Mouse (Mus musculus) erythroblast, embryonic 14.5 days (primary cell): ENCODE results near the gene Adamtsl4. TPM values are rescaled to one million over a fixed set of nuclear protein-coding genes. Genes with fewer than 3 reads are reported as not detected.

ENCODE experiments used
- H3K27me3 ChIP-seq: 2 replicates; pipeline ENCODE4 v1.6.1; 2012; ENCODE audit warnings: inconsistent platforms; ENCODE audit not compliant: control insufficient read depth
- H3K36me3 ChIP-seq: 2 replicates; pipeline ENCODE4 v1.6.1; 2012; ENCODE audit warnings: mild to moderate bottlenecking, inconsistent platforms; ENCODE audit not compliant: control insufficient read depth
- H3K4me1 ChIP-seq: 2 replicates; pipeline ENCODE4 v1.6.1; 2012; ENCODE audit warnings: inconsistent platforms; ENCODE audit not compliant: control insufficient read depth
- H3K4me3 ChIP-seq: replicated peaks from 2 replicates; pipeline ENCODE3; 2012; ENCODE audit warnings: moderate library complexity, mild to moderate bottlenecking, inconsistent platforms
- H3K9me3 ChIP-seq: 2 replicates; pipeline ENCODE4 v1.6.1; 2012; ENCODE audit warnings: low read length, inconsistent platforms, mixed read lengths; ENCODE audit not compliant: control insufficient read depth
- GATA1 ChIP-seq: IDR thresholded peaks from 2 replicates; pipeline ENCODE4 v1.6.1; 2012; ENCODE audit warnings: low read length, inconsistent platforms, mixed read lengths
- TAL1 ChIP-seq: IDR thresholded peaks from 3 replicates; pipeline ENCODE4 v1.6.1; 2012; ENCODE audit warnings: low read length, inconsistent platforms, mixed read lengths
- polyA plus RNA-seq: library from polyadenylated mRNA; stranded (reverse); fragments of >175 nt; gene quantifications from 2 replicates; pipeline ENCODE4 v1.2.3, GENCODE M21; 2012

Gene Adamtsl4
- polyA plus RNA-seq, result 0.22 TPM in 1 of 2 replicates, not detected in the other

DNA sequence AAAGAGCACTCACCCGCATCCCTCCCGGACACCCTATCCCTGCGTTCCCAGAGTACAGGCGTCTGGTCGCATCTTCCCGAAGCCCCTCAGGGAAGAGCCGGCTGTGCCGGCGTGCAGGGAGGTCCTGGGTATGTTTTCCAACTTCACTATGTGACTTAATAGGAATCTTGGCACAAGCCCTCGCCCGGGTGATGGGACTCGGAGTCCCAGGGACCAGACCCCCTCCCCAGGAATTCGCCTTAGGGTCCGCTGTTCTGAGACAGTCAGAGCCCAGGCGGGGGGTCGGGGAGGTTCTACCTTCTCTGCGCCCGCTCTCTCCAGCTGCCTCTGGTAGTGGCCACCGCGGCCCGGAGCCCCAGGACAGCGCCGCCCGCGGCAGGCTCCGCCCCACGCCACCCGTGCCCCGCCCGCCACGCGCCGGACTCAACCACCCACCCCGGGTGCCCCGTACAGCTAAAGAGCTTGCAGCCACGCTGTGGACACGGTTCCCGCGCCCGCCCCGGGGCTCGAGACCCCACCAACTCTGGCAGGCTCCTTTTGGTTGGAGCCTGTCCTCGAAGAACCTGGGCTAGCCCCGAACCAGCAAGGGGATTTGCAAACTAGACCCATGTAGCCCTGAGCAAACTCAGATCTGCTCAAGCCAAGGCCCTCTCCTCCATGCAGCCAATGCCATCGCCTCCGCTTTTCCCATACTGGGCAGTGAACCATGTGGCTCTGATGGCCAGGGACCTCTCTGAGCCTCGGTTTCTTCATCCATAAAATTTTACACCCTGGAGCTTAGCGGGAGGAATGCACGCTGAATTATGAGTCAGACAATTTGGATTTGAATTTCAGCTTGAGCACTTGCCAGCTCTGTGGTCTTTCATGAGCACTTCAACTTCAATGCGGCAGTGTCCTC, at the start of gene Adamtsl4:
Gene Adamtsl4, minus strand, starts transcription at position 394 of the 898 bp plus-strand sequence.
- Histone ChIP-seq H3K27me3 (peaks cover 38% of the 10 kb centered on the region), H3K36me3 (no peaks in the 10 kb centered on the region), H3K4me1 (peaks cover 20% of the 10 kb centered on the region), H3K4me3 (peak within 1 kb of the TSS; percentile 52), H3K9me3 (no peaks in the 10 kb centered on the region)
- TF ChIP-seq TAL1 (no peak), GATA1 (no peak)

GRCm38 (mm10) chr3:95735071-95735670, 47.5 kb upstream of the Adamtsl4 start:
- Histone ChIP-seq H3K36me3 (peaks cover 44% of the 10 kb centered on the region), H3K27me3 (no peaks in the 10 kb centered on the region), H3K9me3 (no peaks in the 10 kb centered on the region), H3K4me3 (no peak overlapping the region), H3K4me1 (peaks cover 43% of the 10 kb centered on the region)
- TF ChIP-seq TAL1 (no peak), GATA1 (no peak)

- Histone ChIP-seq H3K9me3 (no peaks in the 10 kb centered on the region), H3K36me3 (peaks cover 34% of the 10 kb centered on the region), H3K4me1 (peaks cover 38% of the 10 kb centered on the region), H3K27me3 (no peaks in the 10 kb centered on the region), H3K4me3 (no peak overlapping the region)
- TF ChIP-seq GATA1 (no peak), TAL1 (no peak)
These were observed 46.5 kb upstream of the Adamtsl4 start for GRCm38 (mm10) chr3:95734092-95734702.

- Histone ChIP-seq H3K9me3 (no peaks in the 10 kb centered on the region), H3K27me3 (no peaks in the 10 kb centered on the region), H3K4me3 (no peak overlapping the region), H3K4me1 (peaks cover 37% of the 10 kb centered on the region), H3K36me3 (peaks cover 24% of the 10 kb centered on the region)
- no peak for TF ChIP-seq TAL1
- TF ChIP-seq GATA1, result no peak
These were observed 45.2 kb upstream of the Adamtsl4 start for GRCm38 (mm10) chr3:95732744-95733521.

DNA sequence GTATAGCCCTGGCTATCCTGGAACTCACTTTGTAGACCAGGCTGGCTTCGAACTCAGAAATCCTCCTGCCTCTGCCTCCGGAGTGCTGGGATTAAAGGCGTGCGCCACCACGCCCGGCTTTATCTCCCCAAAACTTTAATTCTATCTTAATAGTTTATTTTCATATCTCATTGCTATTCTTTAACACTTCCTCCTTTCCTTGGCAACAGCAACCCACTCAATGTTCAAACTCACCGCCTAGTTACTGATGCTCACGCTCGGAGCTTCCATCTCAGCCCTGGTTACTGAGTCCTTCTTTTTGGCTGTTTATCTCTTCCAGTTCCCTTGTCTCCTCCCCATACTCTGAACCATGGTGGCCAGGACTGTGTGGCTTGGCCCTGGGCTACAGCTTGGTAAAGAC, 44.6 kb upstream of the Adamtsl4 start:
- Histone ChIP-seq H3K4me1 (peaks cover 37% of the 10 kb centered on the region), H3K9me3 (no peaks in the 10 kb centered on the region), H3K27me3 (no peaks in the 10 kb centered on the region), H3K4me3 (no peak overlapping the region), H3K36me3 (peaks cover 21% of the 10 kb centered on the region)
- TF ChIP-seq GATA1, result no peak
- TF ChIP-seq TAL1, result no peak

- Histone ChIP-seq H3K36me3 (peaks cover 19% of the 10 kb centered on the region), H3K4me1 (peaks cover 37% of the 10 kb centered on the region), H3K9me3 (no peaks in the 10 kb centered on the region), H3K27me3 (no peaks in the 10 kb centered on the region), H3K4me3 (no peak overlapping the region)
- TF ChIP-seq TAL1, result no peak
- TF ChIP-seq GATA1, result no peak
These were observed 44.1 kb upstream of the Adamtsl4 start for GRCm38 (mm10) chr3:95731802-95732201.

DNA sequence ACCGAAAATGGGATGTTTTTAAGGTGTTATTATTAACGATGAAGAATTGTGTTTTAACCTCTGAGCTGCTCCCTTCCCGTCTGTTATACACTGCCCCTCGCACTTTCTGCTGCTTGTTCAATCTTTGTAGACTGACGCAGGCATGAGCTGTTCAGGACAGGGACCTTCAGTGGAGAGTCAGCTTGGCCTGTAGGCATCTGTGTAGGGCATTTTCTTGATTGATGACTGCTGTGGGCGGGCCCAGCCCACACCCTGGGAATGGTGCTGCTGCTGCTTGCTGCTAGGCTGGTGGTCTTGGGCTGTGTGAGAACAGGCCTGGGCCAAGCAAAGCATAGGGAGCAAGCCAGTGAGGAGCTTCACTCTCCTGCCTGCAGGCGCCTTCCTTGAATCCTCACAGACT, 42.7 kb upstream of the Adamtsl4 start:
- Histone ChIP-seq H3K4me1 (peaks cover 32% of the 10 kb centered on the region), H3K4me3 (no peak overlapping the region), H3K36me3 (peaks cover 5% of the 10 kb centered on the region), H3K9me3 (no peaks in the 10 kb centered on the region), H3K27me3 (no peaks in the 10 kb centered on the region)
- no peak for TF ChIP-seq TAL1
- TF ChIP-seq GATA1, result no peak

- H3K9me3 ChIP-seq, result no peaks in the 10 kb centered on the region
- H3K4me3 ChIP-seq, result no peak overlapping the region
- H3K27me3 ChIP-seq, result no peaks in the 10 kb centered on the region
- H3K36me3 ChIP-seq, result no peaks in the 10 kb centered on the region
- peaks cover 16% of the 10 kb centered on the region for H3K4me1 ChIP-seq
- TF ChIP-seq GATA1 (no peak), TAL1 (no peak)
These were observed 41.2 kb upstream of the Adamtsl4 start for GRCm38 (mm10) chr3:95728906-95729305.
